Mouse (Mus musculus) embryonic facial prominence, embryonic 15.5 days (tissue): ENCODE measurements around the gene Rpp14. TPM values are rescaled to one million over a fixed set of nuclear protein-coding genes. Genes with fewer than 3 reads are reported as not detected.

ENCODE experiments used
- ATAC-seq: fragments of 200-750 bp; cut with Nextera tagmentation; 2 replicates; pipeline ENCODE4 v1.8.0; 2017; ENCODE audit warnings: low read depth, moderate TSS enrichment; ENCODE audit not compliant: insufficient number of reproducible peaks, low FRiP score, low TSS enrichment
- H3K27ac ChIP-seq: fragments of 300-500 bp; sonication (generic); replicated peaks from 2 replicates; pipeline ENCODE4 v1.5.1; 2015; ENCODE audit warnings: mild to moderate bottlenecking, inconsistent platforms
- H3K27me3 ChIP-seq: fragments of 300-500 bp; sonication (generic); 2 replicates; pipeline ENCODE4 v1.6.1; 2015; ENCODE audit warnings: inconsistent platforms
- H3K36me3 ChIP-seq: fragments of 300-500 bp; sonication (generic); 2 replicates; pipeline ENCODE4 v1.6.1; 2015; ENCODE audit warnings: mild to moderate bottlenecking, inconsistent platforms
- H3K4me1 ChIP-seq: fragments of 300-500 bp; sonication (generic); 2 replicates; pipeline ENCODE4 v1.6.1; 2015; ENCODE audit warnings: inconsistent platforms
- H3K4me2 ChIP-seq: fragments of 300-500 bp; sonication (generic); replicated peaks from 2 replicates; pipeline ENCODE4 v1.6.1; 2015; ENCODE audit warnings: mild to moderate bottlenecking, inconsistent platforms
- H3K4me3 ChIP-seq: fragments of 300-500 bp; sonication (generic); replicated peaks from 2 replicates; pipeline ENCODE4 v1.5.1; 2015; ENCODE audit warnings: mild to moderate bottlenecking, inconsistent platforms
- H3K9ac ChIP-seq: fragments of 300-500 bp; sonication (generic); 2 replicates; pipeline ENCODE4 v1.6.1; 2015; ENCODE audit warnings: inconsistent platforms
- H3K9me3 ChIP-seq: fragments of 300-500 bp; sonication (generic); replicated peaks from 2 replicates; pipeline ENCODE4 v1.6.1; 2016; ENCODE audit warnings: inconsistent platforms
- WGBS: fragments of 180-500 bp; shearing (Covaris S2); methylation state at CpG from one replicate; pipeline ENCODE4 v1.1.7; 2015; 5-methylcytosine and 5-hydroxymethylcytosine counted together
- polyA plus RNA-seq: library from polyadenylated mRNA; unstranded; fragments of >200 nt; fragmentation: Nextera tagmentation; extraction: Ambion mirVana; gene quantifications from 2 replicates; pipeline ENCODE4 v1.2.1, GENCODE M21; 2015

Gene Rpp14
- 45.2 and 51.9 TPM in 2 replicates for polyA plus RNA-seq

DNA sequence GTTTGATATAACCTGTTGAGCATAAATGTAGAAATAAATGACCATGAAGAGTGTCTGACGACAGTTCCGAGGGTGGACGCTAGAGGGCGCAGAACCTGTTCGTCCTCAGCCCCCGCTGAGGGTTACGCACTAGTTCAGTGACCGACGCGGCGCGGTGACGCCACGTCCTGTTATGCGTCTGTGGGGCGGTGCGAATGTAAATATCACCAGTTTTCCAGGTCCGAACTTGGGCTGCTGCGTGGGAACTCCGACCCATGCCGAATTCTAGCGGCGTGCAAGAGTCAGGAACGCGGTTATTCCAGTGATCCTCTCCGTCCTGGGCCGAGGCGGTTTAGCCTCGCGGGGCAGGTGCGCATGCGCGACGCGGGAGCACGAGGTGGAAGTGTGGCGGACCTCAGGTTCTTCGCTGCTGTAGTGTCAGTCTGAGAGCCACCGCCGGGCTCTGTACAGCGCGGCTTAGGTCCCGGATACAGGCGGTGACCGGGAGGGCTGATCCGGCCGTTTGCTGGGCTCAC lies at the start of gene Rpp14:
Gene Rpp14 (plus strand): TSS at position 203 of the 515 bp plus-strand sequence.
- H3K4me3 ChIP-seq = peak within 1 kb of the TSS; percentile 81
- peak within 1 kb of the TSS; percentile 82 for H3K9ac ChIP-seq
- ATAC-seq = peak; percentile 93
- H3K27me3 ChIP-seq = no peaks in the 10 kb centered on the region
- H3K27ac ChIP-seq = peak within 1 kb of the TSS; percentile 99
- peak within 1 kb of the TSS; percentile 69 for H3K4me2 ChIP-seq
- H3K9me3 ChIP-seq = no peaks in the 10 kb centered on the region
- peaks cover 16% of the 10 kb centered on the region for H3K36me3 ChIP-seq
- peaks cover 15% of the 10 kb centered on the region for H3K4me1 ChIP-seq
- under 1% methylated on average over 47 of the region's 47 CpGs for WGBS

DNA sequence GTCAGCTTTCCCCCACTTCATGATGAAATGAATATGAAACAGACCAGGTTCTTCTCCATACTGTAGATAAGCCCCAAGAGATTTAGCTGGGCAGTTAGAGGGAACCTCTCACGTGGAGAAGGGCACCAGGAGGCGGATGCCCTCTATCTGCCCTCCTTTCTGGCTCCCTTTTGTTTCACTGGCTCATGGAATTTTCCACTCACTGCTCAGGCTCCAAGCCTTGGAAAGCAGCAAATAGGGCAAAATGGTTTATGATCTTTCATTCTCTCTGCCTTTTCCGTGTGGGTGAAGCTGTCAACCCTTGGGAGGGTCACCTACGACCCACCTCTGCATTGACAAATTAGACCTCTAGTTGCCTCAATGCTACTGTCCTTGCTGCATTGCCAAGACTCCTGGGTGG lies 49.6 kb upstream of the Rpp14 start:
- 68% methylated on average over 4 of the region's 4 CpGs for whole genome bisulfite sequencing
- no peaks in the 10 kb centered on the region for H3K27me3 ChIP-seq
- no peaks in the 10 kb centered on the region for H3K4me1 ChIP-seq
- no peaks in the 10 kb centered on the region for H3K9me3 ChIP-seq
- no peak overlapping the region for H3K9ac ChIP-seq
- no peak overlapping the region for H3K27ac ChIP-seq
- ATAC-seq = no peak
- no peak overlapping the region for H3K4me3 ChIP-seq
- H3K4me2 ChIP-seq = no peak overlapping the region
- H3K36me3 ChIP-seq = no peaks in the 10 kb centered on the region

DNA sequence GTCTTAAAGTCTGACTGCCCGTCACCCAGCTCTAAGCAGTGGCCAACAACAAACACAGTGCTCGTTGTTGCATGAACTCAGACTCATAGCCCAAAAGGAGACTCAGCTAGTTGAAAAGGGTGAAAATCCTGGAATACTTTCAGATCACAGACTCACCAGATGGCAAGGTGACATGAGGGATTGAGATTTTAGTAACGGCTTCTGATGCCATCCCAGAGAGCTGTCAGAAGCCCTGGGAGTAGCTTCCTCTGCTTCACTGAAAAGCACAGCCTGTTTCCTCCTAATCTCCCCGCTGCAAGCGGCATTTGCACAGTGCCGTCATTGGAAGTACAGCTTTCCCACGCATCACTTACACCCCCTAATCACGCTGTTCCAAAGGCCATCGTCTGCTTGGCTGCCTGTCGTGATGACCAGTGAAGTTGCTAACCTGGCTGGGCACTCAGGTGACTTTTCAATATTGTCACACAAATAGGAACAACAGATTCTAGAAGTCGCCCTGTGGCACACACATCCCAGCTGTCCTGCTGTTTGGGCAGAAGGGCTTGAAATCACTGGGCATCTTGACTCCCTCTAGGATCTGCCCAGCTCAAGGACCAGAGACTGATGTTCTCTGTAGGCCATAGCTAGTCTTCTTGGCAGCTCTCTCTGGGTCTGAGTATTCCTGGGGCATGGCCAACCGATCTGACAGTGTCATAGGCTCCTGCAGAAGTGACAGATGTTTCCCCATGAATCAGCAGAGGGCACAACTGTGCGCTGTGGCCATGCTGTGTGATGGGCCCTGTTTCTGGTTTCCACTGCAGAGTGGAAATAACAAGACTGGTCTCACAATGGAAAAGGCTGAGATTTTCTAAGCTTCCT lies 47.9 kb upstream of the Rpp14 start:
- Histone ChIP-seq H3K4me2 (no peak overlapping the region), H3K27ac (no peak overlapping the region), H3K9me3 (no peaks in the 10 kb centered on the region), H3K9ac (no peak overlapping the region), H3K27me3 (no peaks in the 10 kb centered on the region), H3K4me3 (no peak overlapping the region), H3K4me1 (no peaks in the 10 kb centered on the region), H3K36me3 (no peaks in the 10 kb centered on the region)
- ATAC-seq = no peak
- 82% methylated on average over 13 of the region's 13 CpGs for WGBS

DNA sequence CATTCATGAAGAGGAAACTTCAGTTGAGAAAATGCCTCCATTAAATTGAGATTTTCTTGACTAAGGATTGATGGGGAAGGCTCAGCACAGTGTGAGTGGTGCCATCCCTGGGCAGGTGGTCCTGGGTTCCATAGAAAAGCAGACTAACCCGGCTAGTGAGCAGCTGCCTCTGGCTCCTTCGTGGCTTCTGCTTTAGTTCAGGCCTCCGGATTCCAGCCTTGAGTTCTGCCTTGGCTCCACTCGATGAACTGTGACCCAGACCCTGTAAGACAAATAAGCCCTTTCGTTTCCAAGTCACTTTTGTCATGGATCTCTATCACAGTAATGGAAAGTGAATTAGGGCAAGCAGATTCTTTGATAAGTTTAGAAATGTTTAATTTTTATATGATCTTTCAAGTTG lies 45.6 kb upstream of the Rpp14 start:
- no peak for ATAC-seq
- Histone ChIP-seq H3K9me3 (no peaks in the 10 kb centered on the region), H3K36me3 (no peaks in the 10 kb centered on the region), H3K27ac (no peak overlapping the region), H3K4me3 (no peak overlapping the region), H3K4me1 (no peaks in the 10 kb centered on the region), H3K9ac (no peak overlapping the region), H3K4me2 (no peak overlapping the region), H3K27me3 (no peaks in the 10 kb centered on the region)
- 78% methylated on average over 5 of the region's 5 CpGs for WGBS

DNA sequence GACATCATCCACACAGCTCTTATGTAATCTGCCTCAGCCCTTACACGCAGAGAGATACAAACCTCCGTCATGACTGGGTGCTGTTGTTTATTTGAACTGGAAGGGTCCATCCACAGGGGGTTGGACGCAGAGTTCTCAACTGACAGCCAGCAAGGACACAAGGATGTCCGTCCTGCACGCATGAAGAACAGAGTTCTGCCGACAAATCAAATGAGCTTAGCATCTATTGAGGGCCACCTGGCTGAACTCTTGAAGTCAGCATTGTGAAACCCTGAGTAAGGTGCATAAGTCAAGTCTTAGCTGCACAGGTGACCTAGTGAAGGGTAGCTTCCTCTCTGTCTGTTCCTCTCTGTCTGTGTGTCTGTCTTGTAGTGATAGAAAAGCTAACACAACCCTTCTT lies 44.2 kb upstream of the Rpp14 start:
- Histone ChIP-seq H3K4me1 (no peaks in the 10 kb centered on the region), H3K4me2 (no peak overlapping the region), H3K27me3 (no peaks in the 10 kb centered on the region), H3K27ac (no peak overlapping the region), H3K36me3 (no peaks in the 10 kb centered on the region), H3K9me3 (no peaks in the 10 kb centered on the region), H3K9ac (no peak overlapping the region), H3K4me3 (no peak overlapping the region)
- WGBS = 87% methylated on average over 6 of the region's 6 CpGs
- ATAC-seq = no peak

DNA sequence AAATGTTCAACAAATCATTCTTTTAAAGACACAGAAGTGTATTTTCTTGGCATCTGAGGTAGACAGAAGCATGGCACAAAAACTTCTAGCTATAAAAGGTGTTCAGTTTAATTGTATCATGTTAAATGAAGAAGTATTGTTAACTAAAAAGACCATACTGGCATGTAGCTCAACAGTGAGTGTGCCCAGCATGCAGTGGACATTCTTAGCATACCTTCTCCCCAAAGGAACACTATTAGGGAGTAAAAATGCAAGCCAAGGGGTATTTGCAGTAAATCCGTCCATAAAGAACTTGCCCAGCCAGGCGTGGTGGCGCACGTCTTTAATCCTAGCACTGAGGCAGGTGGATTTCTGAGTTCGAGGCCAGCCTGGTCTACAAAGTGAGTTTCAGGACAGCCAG lies 43.8 kb upstream of the Rpp14 start:
- no peak overlapping the region for H3K4me3 ChIP-seq
- no peak for ATAC-seq

DNA sequence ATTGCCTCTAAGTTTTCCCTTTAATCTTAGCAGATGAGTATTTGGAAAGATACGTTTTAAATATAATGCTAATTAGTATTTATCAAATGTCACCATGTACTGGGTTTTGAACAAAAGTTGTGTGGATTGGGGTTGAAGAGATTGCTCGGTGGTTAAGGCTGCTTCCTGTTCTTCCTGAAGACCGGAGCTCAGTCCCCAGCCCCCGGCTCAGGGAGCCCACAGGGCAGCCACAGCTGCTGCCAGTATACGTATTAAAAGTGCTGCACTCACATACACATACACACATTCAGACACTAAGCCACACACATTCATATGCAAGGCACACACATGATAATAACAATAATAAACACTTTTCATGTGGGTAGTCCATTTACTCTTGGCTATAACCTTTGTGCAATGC lies 42.0 kb upstream of the Rpp14 start:
- no peaks in the 10 kb centered on the region for H3K27me3 ChIP-seq
- no peak for ATAC-seq
- no peaks in the 10 kb centered on the region for H3K4me1 ChIP-seq
- no peak overlapping the region for H3K9ac ChIP-seq
- H3K4me2 ChIP-seq = no peak overlapping the region
- no peak overlapping the region for H3K27ac ChIP-seq
- whole genome bisulfite sequencing = 71% methylated on average over 5 of the region's 5 CpGs
- H3K4me3 ChIP-seq = no peak overlapping the region
- H3K9me3 ChIP-seq = no peaks in the 10 kb centered on the region
- H3K36me3 ChIP-seq = no peaks in the 10 kb centered on the region

More for the DNA sequence above, 43.8 kb upstream of the Rpp14 start:
- no peak overlapping the region for H3K27ac ChIP-seq
- no peaks in the 10 kb centered on the region for H3K4me1 ChIP-seq
- 85% methylated on average over 5 of the region's 5 CpGs for WGBS
- no peaks in the 10 kb centered on the region for H3K36me3 ChIP-seq
- H3K9me3 ChIP-seq = no peaks in the 10 kb centered on the region
- no peaks in the 10 kb centered on the region for H3K27me3 ChIP-seq
- H3K4me2 ChIP-seq = no peak overlapping the region
- H3K9ac ChIP-seq = no peak overlapping the region

DNA sequence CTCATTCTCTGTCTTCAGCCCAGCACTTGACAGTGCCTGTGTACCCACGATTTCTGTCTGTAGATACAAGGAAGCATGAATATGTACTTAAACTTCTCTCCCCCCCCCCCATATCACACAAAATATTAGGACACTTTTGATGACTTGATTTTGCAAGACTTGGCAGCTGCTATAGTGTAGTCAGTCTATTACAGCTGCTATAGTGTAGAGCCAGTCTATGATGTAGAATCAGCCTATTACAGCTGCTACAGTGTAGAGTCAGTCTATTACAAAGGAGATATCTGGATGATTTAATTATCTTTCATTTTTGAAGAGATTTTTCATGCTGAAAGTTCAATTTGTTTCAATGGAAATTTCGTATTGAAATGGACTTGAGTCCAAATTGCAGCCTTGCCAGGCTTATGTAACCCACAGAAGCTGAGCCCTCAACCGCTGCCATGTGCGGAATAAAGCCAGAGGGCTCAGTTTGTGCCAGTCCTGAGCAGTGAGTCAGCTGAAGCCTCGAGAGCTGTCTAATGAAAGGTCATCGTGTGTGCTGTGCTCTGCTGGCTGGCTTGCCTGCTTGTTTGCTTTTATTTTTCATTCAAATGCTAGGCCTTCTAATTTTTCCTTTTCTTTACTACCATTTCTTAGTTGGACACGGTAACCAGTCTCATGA lies 41.2 kb upstream of the Rpp14 start:
- ATAC-seq = no peak
- Histone ChIP-seq H3K4me2 (no peak overlapping the region), H3K27ac (no peak overlapping the region), H3K27me3 (no peaks in the 10 kb centered on the region), H3K9ac (no peak overlapping the region), H3K4me3 (no peak overlapping the region), H3K9me3 (no peaks in the 10 kb centered on the region), H3K36me3 (no peaks in the 10 kb centered on the region), H3K4me1 (no peaks in the 10 kb centered on the region)
- 70% methylated on average over 7 of the region's 7 CpGs for WGBS

DNA sequence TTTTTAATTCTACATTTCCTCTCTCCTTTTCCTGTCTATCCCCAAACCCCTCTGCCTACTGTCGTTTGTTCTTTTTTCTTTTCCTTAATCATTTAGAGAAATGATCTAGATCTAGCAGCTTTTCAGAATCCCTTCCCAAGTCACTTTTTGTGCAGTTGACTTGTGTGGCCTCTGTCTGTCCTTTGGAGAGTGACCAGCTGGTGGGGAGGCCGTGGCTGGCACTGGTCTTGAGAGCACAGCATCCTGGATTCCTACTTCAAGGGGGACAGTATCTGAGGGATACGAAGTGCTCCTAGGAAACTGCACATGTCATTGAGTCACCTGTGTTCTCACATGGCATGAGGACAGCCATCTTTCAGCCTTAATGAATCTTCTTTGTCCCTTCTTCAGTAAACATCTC lies 40.0 kb upstream of the Rpp14 start:
- no peak for ATAC-seq
- Histone ChIP-seq H3K27me3 (no peaks in the 10 kb centered on the region), H3K4me3 (no peak overlapping the region)

DNA sequence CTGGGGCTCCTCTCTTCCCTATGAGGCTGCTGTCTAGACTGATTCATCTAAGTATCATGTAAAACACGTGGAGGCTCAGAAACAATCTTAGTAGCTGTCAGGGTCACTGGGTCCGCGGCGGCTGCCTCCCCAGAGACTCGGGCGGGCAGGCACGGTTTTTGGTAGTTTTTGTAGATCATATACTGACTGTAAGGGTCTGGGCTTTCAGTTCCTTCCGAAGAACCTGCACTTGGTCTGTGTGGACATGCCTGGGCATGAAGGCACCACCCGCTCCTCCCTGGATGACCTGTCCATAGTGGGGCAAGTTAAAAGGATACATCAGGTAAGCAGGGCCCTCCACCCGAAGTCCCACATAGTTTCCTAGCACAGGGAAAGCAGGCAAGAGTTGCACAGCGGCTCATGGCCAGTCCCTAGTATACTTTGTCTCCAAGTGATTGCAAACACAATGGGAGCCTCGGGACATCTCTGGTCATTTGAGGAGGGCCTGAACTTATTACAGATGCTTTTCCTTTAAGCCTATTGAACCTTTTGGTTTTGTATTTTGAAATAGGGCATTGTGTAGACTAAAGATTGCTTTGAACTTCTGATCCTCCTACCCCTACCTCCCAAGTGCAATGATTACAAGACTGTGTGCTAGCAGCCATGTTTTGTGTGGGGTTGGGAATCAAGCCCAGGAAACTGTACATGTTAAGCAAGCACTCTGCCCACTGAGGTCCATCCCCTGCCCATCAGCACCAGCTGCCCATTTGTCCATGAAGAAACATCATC lies 39.1 kb upstream of the Rpp14 start:
- H3K4me2 ChIP-seq = no peak overlapping the region
- WGBS = 81% methylated on average over 12 of the region's 12 CpGs

More for the DNA sequence above, 40.0 kb upstream of the Rpp14 start:
- Histone ChIP-seq H3K9me3 (no peaks in the 10 kb centered on the region), H3K4me1 (no peaks in the 10 kb centered on the region), H3K9ac (no peak overlapping the region), H3K27ac (no peak overlapping the region), H3K4me2 (no peak overlapping the region), H3K36me3 (0 out of 2 replicates have a peak, but pooled peaks cover 4% of the 10 kb centered on the region)
- 73% methylated on average over 3 of the region's 3 CpGs for WGBS

DNA sequence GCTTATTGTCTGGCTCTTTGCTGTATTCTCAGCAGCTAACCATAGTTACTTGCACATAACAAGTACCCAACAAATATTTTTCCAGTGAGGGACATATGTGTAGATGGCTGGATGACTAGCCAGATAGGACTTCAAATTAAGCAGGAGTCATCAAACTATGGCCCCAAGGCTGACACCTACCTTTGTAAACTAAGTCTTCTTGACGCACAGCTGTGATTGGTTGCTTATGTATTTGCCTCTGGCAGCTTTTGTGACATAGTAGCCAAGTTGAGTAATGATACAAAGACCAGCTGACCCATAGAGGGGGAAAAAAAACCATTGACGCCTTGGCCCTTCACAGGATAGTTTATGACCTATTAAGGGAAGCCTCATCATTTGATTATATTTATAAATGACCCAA lies 38.0 kb upstream of the Rpp14 start:
- Histone ChIP-seq H3K4me3 (no peak overlapping the region), H3K9ac (no peak overlapping the region), H3K36me3 (0 out of 2 replicates have a peak, but pooled peaks cover 14% of the 10 kb centered on the region), H3K4me1 (no peaks in the 10 kb centered on the region), H3K4me2 (no peak overlapping the region), H3K27ac (no peak overlapping the region), H3K9me3 (no peaks in the 10 kb centered on the region), H3K27me3 (no peaks in the 10 kb centered on the region)
- 86% methylated on average over 2 of the region's 2 CpGs for WGBS
- ATAC-seq = no peak

More for the DNA sequence above, 39.1 kb upstream of the Rpp14 start:
- ATAC-seq = no peak
- H3K27ac ChIP-seq = no peak overlapping the region
- H3K36me3 ChIP-seq = 0 out of 2 replicates have a peak, but pooled peaks cover 9% of the 10 kb centered on the region
- no peaks in the 10 kb centered on the region for H3K4me1 ChIP-seq
- no peaks in the 10 kb centered on the region for H3K27me3 ChIP-seq
- H3K9me3 ChIP-seq = no peaks in the 10 kb centered on the region
- H3K4me3 ChIP-seq = no peak overlapping the region
- H3K9ac ChIP-seq = no peak overlapping the region
